Mouse (Mus musculus) frontal cortex, postnatal 10 days (tissue): ENCODE data around the gene Fam71f1.

Source experiments
- DNase-seq, 2 experiments: peaks; one replicate each; pipeline ENCODE4 v3.0.0; 2022; ENCODE audit warnings: low spot score in 2 of 2, mixed read lengths in 1 of 2

The Fam71f1 gene

GRCm38 (mm10) chr6:29318879-29319278, at the start of gene Fam71f1:
Gene Fam71f1, plus strand, starts transcription at chr6:29319140.
- DNase-seq = no peak

DNA sequence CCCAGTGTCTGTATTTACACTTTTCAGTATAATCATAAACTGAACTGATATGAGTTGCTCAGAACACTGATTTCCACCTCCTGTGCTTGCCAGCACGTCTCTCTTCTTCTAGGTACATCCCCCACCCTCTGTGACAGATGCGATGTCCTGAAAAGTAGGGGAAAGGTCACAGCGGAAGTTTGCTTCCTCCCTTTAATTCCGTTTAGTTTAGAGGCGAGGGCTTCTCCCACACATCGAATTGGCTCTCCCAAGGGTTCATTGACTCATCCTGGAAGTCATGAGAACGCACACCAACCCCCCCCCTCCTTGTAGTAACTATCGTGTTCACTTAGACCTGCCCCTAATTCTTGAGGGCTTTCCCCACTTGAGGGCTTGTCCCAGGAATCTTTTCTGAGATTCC, 48.0 kb upstream of the Fam71f1 start:
- no peak for DNase-seq

GRCm38 (mm10) chr6:29272312-29273072, 46.4 kb upstream of the Fam71f1 start, which contains the start of gene Hilpda:
Gene Hilpda, plus strand, starts transcription at chr6:29272488.
- peak; percentile 81 to 85 for DNase-seq

- no peak for DNase-seq
Observed at GRCm38 (mm10) chr6:29276746-29277145, 42.2 kb upstream of the Fam71f1 start.

DNA sequence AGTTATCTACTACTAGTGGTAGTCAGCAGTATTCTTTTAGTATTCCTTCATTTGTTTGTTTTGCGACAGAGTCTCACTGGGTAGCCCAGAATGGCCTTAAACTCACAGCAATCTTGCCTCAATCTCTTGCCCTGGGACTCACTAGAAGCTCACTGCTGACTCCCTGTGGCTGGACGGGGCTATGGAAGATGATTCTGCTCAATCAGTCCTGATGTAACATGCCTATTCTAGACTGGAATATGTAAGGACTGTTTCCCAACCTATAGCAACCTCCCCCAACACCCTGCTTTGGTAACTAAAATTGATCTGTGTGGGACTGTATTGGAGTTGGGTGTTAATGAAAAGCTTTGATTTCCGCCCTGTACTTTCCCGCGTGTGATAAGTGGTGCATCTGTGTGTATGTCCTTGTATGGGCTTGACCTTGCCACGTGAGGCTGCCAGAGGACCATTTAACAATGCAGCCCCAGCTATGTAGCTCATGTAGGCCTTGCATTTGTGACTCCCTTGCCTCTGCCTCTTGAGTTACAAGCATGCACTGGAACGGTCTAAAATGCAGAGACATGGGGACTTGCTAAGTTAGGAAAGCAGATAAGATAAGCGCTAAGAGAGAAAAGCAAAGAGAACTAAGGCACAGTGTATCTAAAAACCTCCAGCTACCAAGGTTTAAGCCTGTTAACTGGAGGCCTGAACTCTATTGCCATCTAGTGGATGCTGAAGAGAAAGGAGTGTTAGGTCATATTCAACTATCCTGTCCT, 40.2 kb upstream of the Fam71f1 start:
- peak; percentile 24 to 40 for DNase-seq

DNA sequence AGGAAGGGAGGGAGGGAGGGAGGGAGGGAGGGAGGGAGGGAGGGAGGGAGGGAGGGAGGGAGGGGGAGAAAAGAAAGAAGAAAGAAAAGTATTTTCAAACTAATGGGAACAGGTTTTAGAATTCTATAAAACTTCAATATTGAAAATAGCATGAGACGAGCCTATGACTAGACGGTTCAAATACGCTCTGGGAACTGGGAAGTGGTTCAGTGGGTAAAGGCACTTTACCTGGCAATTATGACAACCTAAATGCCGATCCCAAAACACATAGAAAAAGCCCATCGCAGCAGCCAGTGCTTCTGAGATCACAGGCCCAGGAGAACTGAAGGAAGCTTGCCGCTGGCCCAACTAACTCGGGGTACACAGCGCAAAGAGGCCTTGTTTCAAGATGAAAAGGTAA, 39.6 kb upstream of the Fam71f1 start, which contains the start of gene Fam71f2:
Fam71f2 (plus strand) TSS at position 301 of the 400 bp plus-strand sequence.
- no peak for DNase-seq

DNA sequence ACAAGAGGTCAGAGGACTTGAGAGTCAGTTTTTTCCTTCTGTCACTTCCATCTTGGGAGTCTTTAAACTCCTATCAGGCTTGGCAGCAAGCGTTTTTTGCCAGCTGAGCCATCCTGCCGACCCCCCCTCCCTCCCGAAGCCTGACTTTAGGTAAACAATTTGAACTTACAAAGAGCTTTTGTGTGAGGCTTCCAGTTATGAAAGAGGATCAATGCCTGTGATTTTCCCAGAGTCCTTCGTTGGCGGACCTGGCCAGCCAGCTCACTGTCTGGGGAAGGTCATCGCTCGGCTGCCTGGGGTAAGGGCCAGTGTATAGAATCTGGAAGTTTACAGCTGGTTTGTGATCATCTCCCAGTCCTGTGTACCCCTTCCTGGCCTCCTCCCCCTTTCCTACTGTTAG, 38.3 kb upstream of the Fam71f1 start:
- no peak for DNase-seq

DNA sequence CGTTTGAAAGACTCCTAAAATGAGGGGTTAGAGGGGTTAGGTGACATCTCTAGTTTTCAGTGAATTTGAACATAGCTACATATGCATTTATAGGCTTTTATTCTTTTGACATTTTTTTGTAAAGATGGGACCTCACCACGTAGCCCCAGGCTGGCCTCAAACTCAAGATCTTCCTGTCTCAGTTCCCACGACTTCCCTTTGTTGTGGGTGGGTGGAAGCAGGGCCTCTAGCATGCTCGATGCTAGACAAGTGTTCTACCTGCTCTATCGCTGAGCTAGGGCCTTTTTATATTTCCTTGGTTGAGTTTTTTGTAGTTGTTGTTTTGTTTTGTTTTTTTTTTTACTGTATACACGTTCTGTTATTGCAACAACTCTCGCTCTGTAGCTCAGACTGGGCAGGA, 32.1 kb upstream of the Fam71f1 start:
- DNase-seq = no peak

GRCm38 (mm10) chr6:29287481-29287880, 31.5 kb upstream of the Fam71f1 start:
- no peak for DNase-seq

DNA sequence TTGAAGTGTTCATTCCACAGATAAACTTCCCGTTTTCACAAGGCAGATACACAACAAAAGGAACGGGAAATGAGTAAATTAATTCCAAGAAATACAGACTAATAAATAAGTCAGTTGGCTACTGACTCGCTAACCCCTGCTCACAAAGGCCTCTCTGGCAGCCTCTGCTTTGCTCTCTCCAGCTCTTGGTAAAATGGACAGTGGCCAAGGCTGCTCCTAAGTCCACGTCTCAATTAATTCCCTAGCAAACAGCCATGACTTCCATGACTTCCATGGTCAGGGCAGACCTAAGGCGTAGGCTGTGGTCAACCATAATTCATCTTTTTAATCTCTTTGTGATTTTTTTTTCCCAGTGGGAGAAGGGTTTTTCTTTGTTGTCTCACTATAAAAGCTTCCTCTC, 31.0 kb upstream of the Fam71f1 start:
- DNase-seq = no peak

DNA sequence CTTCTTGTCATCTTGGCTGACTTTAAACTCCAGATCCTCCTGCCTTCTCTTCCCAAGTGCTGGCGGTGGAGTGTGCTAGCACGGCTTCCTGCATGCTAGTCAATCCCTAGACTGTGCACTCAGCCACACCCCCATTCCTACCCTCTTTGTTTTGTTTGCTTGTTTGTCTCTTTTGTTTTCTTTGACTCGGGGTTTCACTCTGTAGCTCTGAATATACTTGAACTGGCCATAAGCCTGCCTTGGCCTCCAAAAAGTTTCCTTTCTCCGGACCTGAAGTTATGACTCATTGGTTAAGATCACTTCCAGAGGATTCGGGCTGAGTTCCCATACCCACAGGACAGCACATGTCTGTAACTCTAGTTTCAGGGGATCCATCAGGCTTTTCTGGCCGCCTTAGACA, 30.3 kb upstream of the Fam71f1 start:
- DNase-seq = no peak

DNA sequence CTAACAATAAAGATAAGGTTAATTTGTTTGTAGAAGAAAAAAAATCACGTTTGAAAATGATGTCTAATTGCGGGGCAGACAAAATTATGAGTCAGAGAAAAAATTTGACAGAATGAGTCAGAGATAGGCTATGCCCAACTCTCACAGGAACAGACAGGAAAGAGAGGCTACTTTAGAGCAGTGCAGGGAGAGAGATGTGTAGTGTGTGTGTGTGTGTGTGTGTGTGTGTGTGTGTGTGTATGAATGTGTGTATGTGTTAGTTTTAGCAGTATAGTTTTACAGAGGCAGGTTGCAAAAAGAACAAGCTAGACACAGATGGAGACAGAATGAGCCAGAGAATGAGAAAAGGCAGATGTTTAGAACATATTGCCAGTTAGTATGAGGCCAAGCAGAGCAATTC, 19.8 kb upstream of the Fam71f1 start:
- no peak for DNase-seq

- DNase-seq = no peak
Observed at GRCm38 (mm10) chr6:29303251-29303650, 15.7 kb upstream of the Fam71f1 start.

DNA sequence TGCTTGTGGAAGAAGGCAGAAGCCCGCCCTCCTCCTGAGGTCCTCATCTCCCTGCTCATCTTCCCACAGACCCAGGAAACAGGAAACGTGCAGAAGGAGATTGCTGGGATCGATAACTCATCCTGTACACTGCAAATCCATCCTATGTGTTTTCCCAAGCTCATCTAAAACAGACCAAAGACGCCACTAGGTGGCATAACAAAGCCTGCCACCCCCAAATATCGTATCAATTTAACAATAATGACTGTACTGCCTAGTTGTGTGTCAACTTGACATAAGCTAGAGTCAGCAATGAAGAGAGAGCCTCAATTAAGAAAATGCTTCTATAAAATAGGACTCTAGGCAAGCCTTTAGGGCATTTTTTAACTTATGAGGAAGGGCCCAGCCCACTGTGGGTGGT, 15.2 kb upstream of the Fam71f1 start:
- no peak for DNase-seq

DNA sequence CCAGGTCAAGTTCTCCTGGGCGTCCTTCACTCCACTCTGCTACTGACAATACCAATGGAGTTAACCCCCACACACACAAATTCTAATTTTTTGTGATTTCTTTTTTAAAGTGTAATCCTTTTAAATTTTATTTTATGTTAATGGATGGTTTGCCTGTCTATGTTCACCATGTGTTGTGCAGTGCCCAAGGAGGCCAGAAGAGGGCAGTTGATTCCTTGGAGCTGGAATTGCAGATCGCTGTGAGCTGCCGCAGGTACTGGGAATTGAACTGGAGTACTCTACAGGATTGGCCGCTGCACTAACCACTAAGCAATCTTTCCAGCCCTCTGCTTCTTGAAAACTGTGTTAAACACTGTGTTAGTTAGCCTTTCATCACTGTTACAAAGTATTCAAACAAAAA, 13.5 kb upstream of the Fam71f1 start:
- no peak for DNase-seq

DNA sequence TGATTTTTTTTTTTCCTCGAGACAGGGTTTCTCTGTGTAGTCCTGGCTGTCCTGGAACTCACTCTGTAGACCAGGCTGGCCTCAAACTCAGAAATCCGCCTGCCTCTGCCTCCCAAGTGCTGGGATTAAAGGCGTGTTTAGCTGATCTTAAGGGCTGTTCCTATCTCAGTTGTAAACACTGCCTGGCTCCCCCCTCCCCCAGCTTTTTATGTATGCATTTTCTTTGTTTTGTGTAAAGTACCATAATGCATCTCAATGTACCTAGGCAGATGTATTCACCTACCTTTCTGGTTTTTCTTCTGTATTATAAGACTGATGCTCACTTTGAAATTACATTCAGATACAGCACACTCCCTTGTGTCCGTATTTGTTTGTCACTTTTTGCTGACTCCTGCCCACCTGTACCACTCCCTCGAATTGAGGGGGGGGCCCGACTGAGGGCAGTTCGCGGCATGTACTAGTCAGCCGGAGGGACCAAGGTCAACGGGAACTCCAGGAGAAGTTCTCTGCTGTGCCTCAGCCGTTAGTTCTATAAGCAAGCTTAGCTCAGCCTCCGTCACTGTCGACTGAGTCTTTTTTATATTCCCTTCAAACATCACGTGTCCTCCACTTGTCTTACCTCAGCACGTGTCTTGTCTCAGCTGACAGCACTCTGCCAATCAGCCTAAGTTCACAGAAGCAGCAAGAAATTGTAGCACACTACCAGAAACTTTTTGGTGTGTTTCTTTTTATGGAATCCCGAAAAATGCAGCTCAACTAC, 9.9 kb upstream of the Fam71f1 start:
- DNase-seq = no peak

GRCm38 (mm10) chr6:29313690-29314202, 5.2 kb upstream of the Fam71f1 start:
- DNase-seq = no peak

DNA sequence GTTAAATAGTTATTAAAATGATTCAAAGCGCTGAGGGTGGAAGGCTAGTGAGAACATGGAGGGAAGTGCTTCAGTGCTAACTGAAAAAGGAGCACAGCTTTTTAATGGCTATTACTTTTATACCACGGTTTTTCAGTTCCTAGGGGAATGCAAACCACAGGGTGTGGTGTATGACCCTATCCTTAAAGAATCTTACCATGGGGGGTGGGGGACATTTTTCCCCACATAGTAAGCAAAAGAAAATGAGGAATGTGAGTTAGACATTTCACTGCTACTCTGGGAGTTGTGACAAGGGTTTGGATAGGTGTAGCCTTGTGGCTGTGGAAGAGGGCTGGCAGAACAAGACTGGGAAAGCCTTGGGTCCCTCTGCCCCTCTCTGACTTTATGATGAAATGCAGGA, 1.7 kb upstream of the Fam71f1 start:
- no peak for DNase-seq

DNA sequence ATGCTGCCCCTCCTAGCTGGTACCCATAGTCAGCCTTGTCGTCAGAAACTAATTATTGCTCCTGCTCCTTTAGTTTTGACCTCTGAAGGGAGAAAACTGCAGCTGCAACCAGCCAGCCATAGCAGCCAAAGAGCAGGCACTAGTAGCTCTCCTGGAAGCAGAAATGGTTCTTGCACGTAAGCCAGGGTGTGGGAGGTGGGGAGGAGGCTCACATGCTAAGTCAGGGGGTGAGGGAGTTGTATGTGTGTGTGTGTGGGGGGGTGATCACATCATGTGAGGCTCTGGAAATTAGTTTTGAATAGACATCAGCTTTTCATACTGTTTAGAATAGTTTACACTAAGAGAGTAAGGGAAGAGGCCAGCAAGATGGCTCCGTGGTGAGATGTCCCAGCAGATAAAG, 999 bp upstream of the Fam71f1 start:
- DNase-seq = no peak

DNA sequence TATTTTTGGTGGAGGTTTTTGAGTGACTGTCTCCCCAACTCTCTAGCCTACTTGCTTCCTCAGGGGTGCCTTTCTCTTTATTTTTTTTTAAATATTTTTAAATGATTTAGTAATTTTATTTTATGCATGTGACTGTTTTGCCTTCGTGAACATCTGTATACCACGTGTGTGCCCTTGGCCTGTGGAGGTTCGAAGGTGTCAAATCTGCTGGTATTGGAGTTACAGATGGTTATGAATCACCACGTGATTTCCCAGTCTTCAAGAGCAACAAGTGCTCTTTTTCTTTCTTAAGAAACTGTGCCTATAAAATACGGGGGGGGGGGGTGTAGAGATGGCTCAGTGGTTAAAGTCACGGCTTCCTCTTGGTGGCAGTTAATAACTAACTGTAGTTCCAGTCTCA, 2.6 kb downstream of the Fam71f1 start:
- DNase-seq = no peak

DNA sequence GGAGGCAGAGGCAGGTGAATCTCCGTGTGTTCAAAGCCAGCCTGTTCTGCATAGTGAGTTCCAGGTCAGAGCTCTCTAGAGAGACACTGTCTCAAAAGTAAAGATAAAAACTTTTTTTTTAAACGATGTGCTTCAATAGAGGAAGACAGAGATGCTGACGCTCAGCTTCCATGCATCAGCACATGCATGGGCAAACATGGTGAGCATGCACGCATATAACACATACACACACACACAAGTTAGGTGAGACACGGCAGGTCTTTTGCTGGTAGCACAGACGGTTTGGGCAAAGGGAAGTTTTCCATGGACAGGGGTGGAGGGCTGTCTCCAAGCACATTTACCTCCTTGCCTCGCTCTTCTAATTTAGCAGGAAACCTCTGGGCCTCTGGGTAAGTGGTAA, 3.2 kb downstream of the Fam71f1 start:
- DNase-seq = no peak

DNA sequence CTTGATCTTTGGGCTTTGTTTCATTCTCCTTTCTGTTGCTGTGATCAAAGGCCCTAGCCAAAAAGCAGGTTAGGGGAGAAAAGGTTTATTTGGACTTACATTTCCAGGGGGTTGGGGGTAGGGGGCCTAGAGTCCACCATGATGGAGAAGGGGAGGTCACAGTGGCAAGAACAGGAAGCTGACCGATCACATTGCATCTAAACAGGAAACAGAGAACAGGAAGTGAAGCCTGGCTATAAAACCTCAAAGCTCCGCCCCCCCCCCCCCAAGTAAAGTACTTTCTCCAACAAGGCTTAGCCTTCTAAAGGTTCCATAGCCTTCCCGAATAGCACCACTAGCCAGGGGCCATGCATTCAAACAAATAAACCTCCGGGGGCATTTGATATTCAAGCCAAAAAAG, 3.8 kb downstream of the Fam71f1 start:
- no peak for DNase-seq
